Mouse (Mus musculus): ENCODE measurements at regions not wholly inside any gene's neighbourhood (a gene's known extent, or its start where the extent isn't known, plus 50 kb on each side); places are given as distances from the start of the nearest gene placed in this dataset.

DNA sequence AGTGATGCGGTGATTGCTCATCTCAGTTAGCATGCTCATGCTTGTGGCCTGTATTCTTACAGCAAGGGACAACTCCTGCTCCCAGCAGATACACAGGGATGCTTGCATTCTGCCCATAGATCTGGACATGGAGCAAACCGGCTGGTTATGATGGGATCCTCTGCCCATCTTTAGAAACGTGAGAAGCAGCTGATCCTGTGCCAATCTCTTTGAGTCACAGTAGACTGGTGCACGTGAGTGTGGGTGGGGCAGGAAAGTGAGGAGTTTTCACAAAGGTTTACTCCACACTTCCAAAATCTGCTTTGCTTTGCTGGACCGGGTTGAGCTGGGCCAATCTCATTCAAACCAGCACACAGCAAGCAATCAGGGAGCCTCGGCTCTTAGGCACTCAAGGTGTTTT is 93.5 kb upstream of the Arhgap28 start:
- TF ChIP-seq CTCF (IDR thresholded peaks at IDR 0.05; ENCODE audit: extremely low read depth, insufficient read depth, low read length) (no peak), POLR2A (IDR thresholded peaks at IDR 0.05; ENCODE audit: extremely low read depth, insufficient read depth, low read length) (no peak)

All from cortical plate, adult 2 months (tissue).